Mouse (Mus musculus) B cell, adult (primary cell): Measurements from ENCODE around the gene Gas7. TPM values are rescaled to one million over a fixed set of nuclear protein-coding genes. Genes with fewer than 3 reads are reported as not detected.

Experiments used
- total RNA-seq: library from RNA; stranded (reverse); gene quantifications from 4 replicates; pipeline ENCODE4 v1.2.4, GENCODE M21; 2023; ENCODE audit not compliant: inconsistent age

The Gas7 gene
- 1.5 to 7.0 TPM (median 4.1 TPM) in 4 replicates for total RNA-seq

GRCm38 (mm10) chr11:67454874-67455526 is at the start of gene Gas7:
Gene Gas7 (plus strand): TSS chr11:67455437.

GRCm38 (mm10) chr11:67694703-67695376 is 239.6 kb downstream of the Gas7 start, which contains the start of gene Rcvrn:
Gene Rcvrn (plus strand): TSS chr11:67695326.

Other genes starting within 250 kb of the Gas7 start
- not detected in 4 replicates for gene Myh4, start 217.4 kb upstream of the Gas7 start, total RNA-seq
- gene Myh8, start 178.3 kb upstream of the Gas7 start, total RNA-seq: not detected in 4 replicates
- gene Myh13, start 133.8 kb upstream of the Gas7 start, total RNA-seq: 0.10 TPM in 1 of 4 replicates, not detected in the others
- gene Rcvrn, start 239.9 kb downstream of the Gas7 start, total RNA-seq: not detected in 4 replicates